Mouse (Mus musculus) kidney, adult 2 months (tissue): ENCODE results near the gene Cep85l.

Source experiments
- CTCF ChIP-seq: fragments of 200-500 bp; conservative IDR thresholded peaks from 2 replicates; pipeline ENCODE4 v1.5.1; 2011; ENCODE audit warnings: low read depth, mild to moderate bottlenecking, control low read depth, low read length, moderate library complexity, mixed read lengths; ENCODE audit not compliant: insufficient read depth, insufficient read length
- POLR2A ChIP-seq: fragments of 200-500 bp; IDR thresholded peaks from one replicate; pipeline ENCODE4 v1.6.1; 2011; ENCODE audit warnings: low read depth, low read length, control low read depth

- no peak for TF ChIP-seq POLR2A
- TF ChIP-seq CTCF, result no peak
Measured at GRCm38 (mm10) chr10:53335974-53336373, 43.8 kb downstream of the Cep85l start.
